In genomic region chr19:12433033-12433432, GRCm38 (mm10) we compare ENCODE assay signal across 9 mouse cellular contexts. TPM values are rescaled to one million over a fixed set of nuclear protein-coding genes. Genes with fewer than 3 reads are reported as not detected.
DNase-seq lines count a peak whose midpoint lies in the region; ATAC-seq and TF ChIP-seq lines count a peak whose summit lies in the region.
"Had no signal": no experiment of that assay in that cellular context is flagged by ENCODE, and none has a peak within 500 bp of the region (broad histone marks: within the 10 kb centered on the region; RNA-seq: fewer than 3 reads in every experiment).

No protein-coding gene starts in this region.

- H3K27me3 ChIP-seq in E14TG2a.4 (ENCODE audit: insufficient read depth, low read length): no peaks in the 10 kb centered on the region
- no peaks in the 10 kb centered on the region for H3K27me3 ChIP-seq in stomach, embryonic 14.5 days (ENCODE audit: control insufficient read depth, insufficient read depth, low read length)

- H3K36me3 ChIP-seq in E14TG2a.4 (ENCODE audit: insufficient read depth, low read length): no peaks in the 10 kb centered on the region
- H3K36me3 ChIP-seq in stomach, embryonic 14.5 days (ENCODE audit: control insufficient read depth, insufficient read depth, low read length): no peaks in the 10 kb centered on the region

- TF ChIP-seq CTCF in layer of hippocampus, adult 2 months (conservative IDR thresholded peaks at IDR 0.05): peak; percentile 79
- TF ChIP-seq CTCF in E14TG2a.4 (conservative IDR thresholded peaks at IDR 0.05; ENCODE audit: low read length): peak; percentile 52

- DNase-seq in layer of hippocampus, adult 2 months (ENCODE audit: low spot score in 2 of 2): peak; percentile 19 to 45
- DNase-seq in layer of hippocampus, postnatal 25 days (ENCODE audit: extremely low spot score in 1 of 2, low spot score in 1 of 2): no peak
- peak; percentile 8 for DNase-seq in cerebellum, adult 9-11 months
- peak; percentile 10 for DNase-seq in gastrocnemius, postnatal 25 days
- peak; percentile 63 for DNase-seq in kidney, adult 9 months

- no peak overlapping the region for H3K4me2 ChIP-seq in stomach, embryonic 14.5 days (replicated peaks; ENCODE audit: low read depth, low read length)

- peak; percentile 59 for ATAC-seq in megakaryocyte, adult 5-6 weeks (ENCODE audit: poor library complexity, severe bottlenecking)
- ATAC-seq in stomach, embryonic 14.5 days (ENCODE audit: insufficient number of reproducible peaks, insufficient read depth, low FRiP score, low read depth): 0 out of 2 replicates have a peak, but pooled peaks have one; percentile 46

- 22% methylated on average over 2 of the region's 2 CpGs for WGBS in stomach, embryonic 14.5 days

- no peak overlapping the region for H3K4me3 ChIP-seq in layer of hippocampus, adult 2 months
- no peak overlapping the region for H3K4me3 ChIP-seq in E14TG2a.4 (replicated peaks; ENCODE audit: low read length)
- no peak overlapping the region for H3K4me3 ChIP-seq in stomach, embryonic 14.5 days (ENCODE audit: low read depth, low read length)

- no peak overlapping the region for H3K27ac ChIP-seq in layer of hippocampus, adult 2 months
- H3K27ac ChIP-seq in stomach, embryonic 14.5 days (ENCODE audit: low read length): no peak overlapping the region

- no peak overlapping the region for H3K9ac ChIP-seq in stomach, embryonic 14.5 days (replicated peaks; ENCODE audit: low read depth, low read length)

- H3K4me1 ChIP-seq in E14TG2a.4 (replicated peaks; ENCODE audit: low read depth, low read length): no peaks in the 10 kb centered on the region
- H3K4me1 ChIP-seq in stomach, embryonic 14.5 days (ENCODE audit: control insufficient read depth, insufficient read depth, low read length): no peaks in the 10 kb centered on the region

- peaks cover 9% of the 10 kb centered on the region for H3K9me3 ChIP-seq in E14TG2a.4 (ENCODE audit: low read length)
- H3K9me3 ChIP-seq in stomach, embryonic 14.5 days (ENCODE audit: control insufficient read depth, low read depth, low read length): no peaks in the 10 kb centered on the region

RNA-seq across cellular contexts. Expression of gene Pfpl, which starts 5.3 kb away (rescaled TPM):
- total RNA-seq in layer of hippocampus, adult 2 months (2021): not detected
- total RNA-seq in layer of hippocampus, postnatal 25 days (2021): not detected
- total RNA-seq in gastrocnemius, postnatal 25 days (2021): not detected
- not detected in 2 replicates for total RNA-seq in megakaryocyte, adult 5-6 weeks (2015)
- not detected in 2 replicates for total RNA-seq in megakaryocyte, adult 5-6 weeks (2017)
- polyA plus RNA-seq in stomach, embryonic 14.5 days (2014; fragmentation: Nextera tagmentation; extraction: Ambion mirVana): not detected in 2 replicates
- total RNA-seq: layer of hippocampus, postnatal 36 days had no signal

RNA-seq across cellular contexts. Expression of gene Olfr1441, which starts 15.8 kb away (rescaled TPM):
- total RNA-seq in layer of hippocampus, adult 2 months (2021): not detected
- not detected for total RNA-seq in layer of hippocampus, postnatal 25 days (2021)
- total RNA-seq in gastrocnemius, postnatal 25 days (2021): not detected
- total RNA-seq in megakaryocyte, adult 5-6 weeks (2015): not detected in 2 replicates
- total RNA-seq in megakaryocyte, adult 5-6 weeks (2017): not detected in 2 replicates
- not detected in 2 replicates for polyA plus RNA-seq in stomach, embryonic 14.5 days (2014; fragmentation: Nextera tagmentation; extraction: Ambion mirVana)
- total RNA-seq: layer of hippocampus, postnatal 36 days had no signal

RNA-seq across cellular contexts. Expression of gene Mpeg1, which starts 27.5 kb away (rescaled TPM):
- total RNA-seq in layer of hippocampus, adult 2 months (2021): 1 to 10 TPM; 5.4 to 6.6 TPM
- 1 to 10 TPM; 8.1 to 9.5 TPM for total RNA-seq in layer of hippocampus, postnatal 25 days (2021)
- under 1 TPM; 0.74 to 0.88 TPM for total RNA-seq in gastrocnemius, postnatal 25 days (2021)
- total RNA-seq in megakaryocyte, adult 5-6 weeks (2015): 1,084 and 1,137 TPM in 2 replicates
- total RNA-seq in megakaryocyte, adult 5-6 weeks (2017): 543 and 663 TPM in 2 replicates
- 1.3 and 1.4 TPM in 2 replicates for polyA plus RNA-seq in stomach, embryonic 14.5 days (2014; fragmentation: Nextera tagmentation; extraction: Ambion mirVana)

RNA-seq across cellular contexts. Expression of gene Olfr1440, which starts 46.0 kb away (rescaled TPM):
- total RNA-seq in layer of hippocampus, adult 2 months (2021): not detected
- total RNA-seq in layer of hippocampus, postnatal 25 days (2021): not detected
- total RNA-seq in gastrocnemius, postnatal 25 days (2021): not detected
- not detected in 2 replicates for total RNA-seq in megakaryocyte, adult 5-6 weeks (2015)
- total RNA-seq in megakaryocyte, adult 5-6 weeks (2017): not detected in 2 replicates
- not detected in 2 replicates for polyA plus RNA-seq in stomach, embryonic 14.5 days (2014; fragmentation: Nextera tagmentation; extraction: Ambion mirVana)
- total RNA-seq: layer of hippocampus, postnatal 36 days had no signal

Comparison
In these comparisons a context has a peak if more than half of its experiments do, and no peak if none do; other contexts are left out.
1. DNase-seq: peak in layer of hippocampus, adult 2 months (2 of 2), cerebellum, adult 9-11 months (single experiment), gastrocnemius, postnatal 25 days (single experiment) and kidney, adult 9 months (single experiment); none in layer of hippocampus, postnatal 25 days (0 of 2).
2. RNA of gene Mpeg1, which starts 27.5 kb away (total RNA-seq): 543 to 1,137 TPM in megakaryocyte, adult 5-6 weeks; 8.1 to 9.5 TPM in layer of hippocampus, postnatal 25 days, 5.4 to 6.6 TPM in layer of hippocampus, adult 2 months and 0.74 to 0.88 TPM in gastrocnemius, postnatal 25 days; every median in the first group is over 10 times any median in the second.